Mouse (Mus musculus) layer of hippocampus, adult 18-20 months (tissue): ENCODE data around the gene Pspc1. TPM values are rescaled to one million over a fixed set of nuclear protein-coding genes. Genes with fewer than 3 reads are reported as not detected.

Source experiments
- DNase-seq, 2 experiments: peaks; one replicate each; pipeline ENCODE4 v3.0.0; 2022; ENCODE audit warnings: low spot score in 2 of 2
- total RNA-seq, 2 experiments: library from RNA; stranded (reverse); gene quantifications; 2 replicates each; pipeline ENCODE4 v1.2.3; 2021

The Pspc1 gene
- total RNA-seq, 2 experiments from 2014 or later: 63.7 to 64.3 TPM

GRCm38 (mm10) chr14:56702644-56703043 is 75.5 kb downstream of the Pspc1 start:
- DNase-seq: no peak

- no peak for DNase-seq
Observed at GRCm38 (mm10) chr14:56697836-56698235, 80.3 kb downstream of the Pspc1 start.

GRCm38 (mm10) chr14:56695495-56695894 is 82.6 kb downstream of the Pspc1 start:
- DNase-seq: no peak

GRCm38 (mm10) chr14:56689766-56690165 is 88.3 kb downstream of the Pspc1 start:
- DNase-seq: no peak

GRCm38 (mm10) chr14:56689116-56689515 is 89.0 kb downstream of the Pspc1 start:
- no peak for DNase-seq

GRCm38 (mm10) chr14:56685426-56685825 is 92.7 kb downstream of the Pspc1 start:
- DNase-seq: no peak

Other genes starting within 250 kb of the Pspc1 start
- gene Cenpj, start 202.9 kb downstream of the Pspc1 start, total RNA-seq: 1 to 10 TPM; 2.3 to 3.4 TPM
- gene Parp4, start 202.7 kb downstream of the Pspc1 start, total RNA-seq: 1 to 10 TPM; 5.8 TPM
- 10 to 100 TPM; 48.2 to 57.3 TPM for gene Mphosph8, start 110.1 kb downstream of the Pspc1 start, total RNA-seq
- gene Zmym5, start 33.4 kb upstream of the Pspc1 start, total RNA-seq: 10 to 100 TPM; 27.0 to 30.1 TPM
- 10 to 100 TPM; 89.1 to 91.8 TPM for gene Zmym2, start 108.3 kb upstream of the Pspc1 start, total RNA-seq